Mouse (Mus musculus): ENCODE measurements at regions not wholly inside any gene's neighbourhood (a gene's known extent, or its start where the extent isn't known, plus 50 kb on each side); places are given as distances from the start of the nearest gene placed in this dataset.

GRCm38 (mm10) chr15:49230846-49231245, 4653.9 kb upstream of the Gm7489 start:
- TF ChIP-seq CTCF (IDR thresholded peaks at IDR 0.05; ENCODE audit: low read depth), result no peak
- no peak for TF ChIP-seq EP300 (IDR thresholded peaks at IDR 0.05; ENCODE audit: low read depth)

Measured in heart, postnatal 0 days (tissue).